Mouse (Mus musculus) hematopoietic stem cell, adult 5-6 weeks (primary cell): Measurements from ENCODE around the gene Il10. TPM values are rescaled to one million over a fixed set of nuclear protein-coding genes. Genes with fewer than 3 reads are reported as not detected.

ENCODE experiments used
- ATAC-seq, 2 experiments: fragments of 125-278 bp in 1 of 2; replicated peaks in 1 of 2; 2 replicates each; pipeline ENCODE4 v1.8.0; 2016 to 2017; ENCODE audit warnings: inconsistent platforms in 2 of 2, mild to moderate bottlenecking in 2 of 2, moderate number of reproducible peaks in 2 of 2, low read depth in 1 of 2, moderate TSS enrichment in 1 of 2; ENCODE audit not compliant: low FRiP score in 2 of 2, poor library complexity in 2 of 2, severe bottlenecking in 2 of 2, insufficient read depth in 1 of 2, low TSS enrichment in 1 of 2
- total RNA-seq: library from RNA; stranded (forward); fragments of 172-1452, 232-1000 nt; gene quantifications from 2 replicates; pipeline ENCODE4 v1.2.3, GENCODE M21; 2017

Gene Il10
- total RNA-seq, 1 experiment from 2014 or later: 16.6 TPM

DNA sequence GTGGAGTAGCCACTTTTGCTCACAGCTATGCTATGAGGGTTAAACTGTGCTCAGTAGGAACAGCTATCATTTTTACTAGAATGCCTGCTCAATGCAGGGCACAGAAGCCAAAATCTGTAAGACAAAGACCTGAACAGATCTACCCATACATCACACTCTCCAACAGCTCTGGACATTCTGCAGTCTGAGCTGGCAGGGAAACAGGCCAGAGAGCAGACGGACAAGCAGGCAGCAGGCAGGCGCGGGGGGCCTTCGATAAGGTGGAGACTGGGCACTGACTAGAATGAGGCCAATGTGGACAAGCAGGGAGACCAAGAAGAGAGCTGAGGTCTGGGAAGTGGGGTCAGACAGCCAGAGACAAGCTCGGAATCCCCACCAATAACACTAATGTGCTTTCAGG, 40.2 kb downstream of the Il10 start:
- no peak for ATAC-seq

DNA sequence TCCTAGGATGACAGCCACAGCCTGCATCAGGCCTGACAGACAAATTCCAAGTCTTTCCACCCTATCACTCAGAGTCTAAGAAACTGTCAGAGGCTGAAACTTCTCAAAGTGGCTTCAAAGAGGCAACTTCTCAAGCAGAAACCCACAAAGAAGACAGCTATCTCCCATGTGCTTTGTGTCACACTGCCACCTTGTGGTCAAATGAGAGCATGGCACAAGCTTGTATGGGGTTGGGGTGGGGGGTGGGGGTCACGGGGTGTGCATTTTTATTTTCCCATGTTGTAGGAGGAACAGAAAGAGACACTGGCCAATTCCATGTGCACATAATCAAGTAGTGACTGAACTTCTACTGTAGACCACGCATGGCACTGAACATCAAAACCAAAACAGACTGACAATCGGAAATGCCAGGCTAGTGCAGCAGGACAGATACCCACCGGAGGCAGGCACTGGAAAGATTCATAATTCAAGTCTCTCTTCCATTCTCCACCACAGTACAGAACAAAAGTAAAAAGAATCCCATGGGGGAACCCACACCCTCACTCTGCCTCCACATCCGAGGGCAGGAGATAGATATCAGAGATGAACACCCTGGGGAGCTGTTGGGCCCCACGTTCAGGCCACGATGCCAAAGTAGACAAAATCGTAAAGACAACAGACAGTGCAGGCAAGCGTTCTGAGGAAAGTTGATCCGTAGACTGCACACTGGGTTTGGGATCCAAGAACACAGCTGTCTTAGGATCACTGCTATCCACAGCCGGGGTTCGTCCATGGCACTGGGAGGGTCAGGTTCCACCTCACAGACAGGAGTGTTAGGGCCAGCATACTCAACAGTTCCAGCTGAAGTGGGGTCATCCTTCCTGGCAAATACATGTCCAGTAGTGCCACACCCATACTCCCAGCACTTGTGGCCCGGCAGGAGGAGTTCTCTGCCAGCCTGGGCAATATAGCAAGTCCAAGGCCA, 40.9 kb downstream of the Il10 start:
- peak; percentile 29 to 38; a peak in 2 of 4 replicates for ATAC-seq

DNA sequence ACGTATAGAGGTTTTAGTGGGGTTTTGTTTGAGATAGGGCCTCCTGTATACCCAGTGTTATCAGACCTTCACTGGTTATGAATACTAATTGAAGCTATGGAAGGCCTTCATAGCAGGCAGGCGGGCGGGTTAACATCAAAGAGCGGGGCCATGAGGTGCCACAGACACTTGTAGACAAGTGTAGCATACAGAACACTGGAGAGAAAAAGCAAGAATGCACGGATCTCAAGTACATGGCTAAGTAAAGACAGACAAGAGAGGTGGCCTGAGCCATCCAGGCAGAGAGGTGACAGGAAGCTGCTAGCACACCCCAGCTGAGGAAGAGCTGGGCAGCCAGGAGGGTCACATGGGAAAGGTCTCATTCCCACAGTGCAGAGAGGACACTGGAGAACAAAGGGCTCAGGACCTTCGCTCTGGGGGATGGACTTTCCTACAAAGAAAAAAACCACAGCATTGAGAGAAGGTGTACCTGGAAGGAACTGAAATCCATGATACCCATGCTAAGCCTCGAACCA, 42.2 kb downstream of the Il10 start:
- ATAC-seq: no peak

DNA sequence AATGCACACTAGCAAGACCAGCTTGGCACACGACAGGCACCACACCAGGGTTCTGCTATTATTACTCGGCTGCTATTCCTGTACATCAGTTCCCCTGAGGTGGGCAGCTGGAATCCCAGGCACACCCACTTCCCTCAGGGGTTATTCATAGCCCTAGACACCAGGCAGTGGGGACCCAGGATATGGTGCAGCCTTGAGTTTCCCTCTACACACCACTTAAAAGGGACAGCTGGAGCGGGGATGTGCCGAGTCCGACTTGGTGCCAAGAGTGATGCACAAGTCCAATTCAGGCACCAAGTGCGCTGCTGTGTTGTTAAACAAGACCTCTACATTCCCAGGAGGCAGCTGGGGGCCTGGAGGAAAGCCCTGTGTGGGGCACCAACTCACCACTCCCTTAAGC, 43.2 kb downstream of the Il10 start:
- ATAC-seq: no peak

DNA sequence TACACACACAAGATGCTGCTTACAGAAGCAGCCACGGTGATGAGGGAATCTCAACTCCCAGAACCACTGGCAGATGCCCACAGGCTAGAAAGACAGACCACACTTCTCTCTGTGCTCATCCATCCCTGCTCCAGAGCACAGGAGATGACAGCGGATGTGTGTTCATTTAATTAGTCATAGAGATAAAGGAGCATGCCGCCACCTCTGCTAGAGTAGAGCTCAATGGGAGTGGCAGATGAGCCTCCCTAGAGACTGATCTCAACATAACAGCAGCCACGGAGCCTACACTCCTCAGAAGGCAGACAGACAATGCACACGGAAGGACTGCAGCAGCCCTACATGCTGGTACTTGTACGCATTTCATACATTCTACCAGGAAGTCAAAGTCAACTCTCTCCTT, 44.6 kb downstream of the Il10 start:
- ATAC-seq: no peak

DNA sequence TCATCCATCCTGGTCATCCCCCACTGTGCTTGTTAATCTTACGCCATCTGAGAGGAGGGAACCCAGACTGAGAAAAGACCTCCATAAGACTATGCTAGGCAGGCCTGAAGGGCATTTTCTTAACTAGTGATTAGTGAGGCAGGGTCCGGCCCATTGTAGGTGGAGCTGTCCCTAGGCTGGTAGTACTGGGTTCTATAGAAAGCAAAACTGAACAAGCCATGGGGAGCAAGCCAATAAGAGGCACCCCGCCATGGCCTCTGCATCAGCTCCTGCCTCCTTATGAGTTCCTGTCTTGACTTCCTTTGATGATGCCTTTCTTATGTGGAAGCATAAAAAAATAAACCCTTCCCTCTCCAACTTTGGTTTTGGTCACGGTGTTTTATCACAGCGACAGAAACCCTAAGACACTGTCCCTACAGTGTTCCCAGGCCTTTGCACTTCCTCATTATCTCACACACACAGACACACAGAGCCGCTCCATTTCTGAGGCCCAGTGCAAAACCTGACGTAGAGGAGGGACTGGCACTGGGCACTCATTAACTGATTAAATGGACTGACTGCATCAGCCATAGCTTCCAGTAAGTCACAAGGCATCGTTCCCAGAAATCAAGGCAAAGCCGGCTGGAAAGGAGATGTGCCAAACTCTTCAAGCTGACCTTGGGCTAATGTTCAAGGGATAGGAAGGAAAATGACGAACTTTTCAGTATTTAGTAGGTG, 48.5 kb downstream of the Il10 start:
- peak; percentile 36 to 56; a peak in 2 of 4 replicates for ATAC-seq

DNA sequence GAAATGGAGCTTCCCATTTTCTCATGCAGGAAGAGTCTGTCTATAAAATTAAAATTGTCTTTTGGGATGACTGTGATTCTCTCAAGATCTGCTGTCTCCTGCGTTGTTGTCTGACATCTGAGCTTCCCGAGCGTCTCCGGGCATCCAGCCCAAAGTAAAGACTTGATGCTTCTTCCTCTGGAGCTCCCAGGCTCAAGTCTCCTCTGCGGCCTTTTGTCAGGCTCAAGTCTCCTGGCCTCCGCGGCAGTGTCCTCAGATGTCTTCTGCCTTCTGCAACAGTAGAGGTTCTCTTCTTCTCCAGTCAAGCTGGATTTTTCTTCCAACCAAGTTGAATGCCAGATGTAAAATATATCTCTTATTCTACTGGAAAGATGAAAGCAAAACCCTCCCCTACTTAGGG, 49.4 kb downstream of the Il10 start:
- ATAC-seq: no peak

DNA sequence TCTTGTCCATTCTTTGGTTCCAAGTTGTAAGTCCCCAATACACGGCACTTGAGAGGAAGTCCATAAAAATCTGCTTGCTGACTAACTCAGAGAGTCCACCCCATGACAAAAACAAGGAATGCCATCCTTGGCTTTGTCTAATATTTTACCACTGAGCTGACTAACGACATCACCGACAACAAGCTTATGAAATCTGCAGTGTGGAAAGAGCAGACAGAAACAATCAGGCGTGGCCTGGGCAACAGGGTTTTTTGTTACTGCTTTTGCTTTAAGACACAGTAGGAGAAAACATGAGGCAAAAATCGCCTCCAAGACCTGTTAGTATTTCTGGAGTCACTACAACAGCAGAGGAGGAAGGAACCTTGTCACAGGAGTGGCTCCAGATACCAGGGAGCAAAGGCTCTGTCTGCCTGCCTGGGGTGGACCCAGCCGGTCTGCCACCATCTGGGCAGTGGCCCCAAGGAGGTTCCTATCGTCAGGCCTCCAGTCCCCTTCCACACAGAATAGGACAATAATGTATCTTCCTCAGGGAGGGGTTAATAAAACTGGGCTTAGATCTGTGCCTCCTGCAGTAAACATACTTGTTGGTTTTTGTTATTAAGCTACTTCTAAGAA, 52.8 kb downstream of the Il10 start:
- no peak for ATAC-seq

DNA sequence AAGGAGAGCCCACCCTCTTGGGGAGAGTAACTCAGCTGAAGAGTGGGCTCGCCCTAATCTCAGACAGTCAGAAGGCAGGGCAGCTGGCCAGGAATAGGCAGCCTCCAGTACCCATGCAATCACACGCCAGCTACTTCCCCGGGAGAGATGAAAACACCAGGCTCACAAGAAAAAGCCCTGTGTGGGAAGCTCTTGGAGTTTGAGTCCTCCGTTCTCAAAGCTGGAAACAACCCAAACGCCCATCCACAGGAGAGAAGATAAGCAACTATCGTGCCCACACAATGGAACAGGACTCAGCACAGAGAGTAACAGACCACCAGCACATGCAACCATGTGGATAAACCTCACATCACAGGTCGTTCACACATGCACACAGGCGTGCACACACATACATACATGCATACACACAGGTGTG, 54.9 kb downstream of the Il10 start:
- ATAC-seq: peak; percentile 20 to 34; a peak in 1 of 4 replicates

Other genes with a start within 250 kb of the Il10 start
- gene Fcamr, start 218.9 kb upstream of the Il10 start, total RNA-seq: not detected in 2 replicates
- gene Pigr, start 193.2 kb upstream of the Il10 start, total RNA-seq: not detected in 2 replicates
- gene Fcmr, start 154.2 kb upstream of the Il10 start, total RNA-seq: not detected in 2 replicates
- not detected in 2 replicates for gene Il24, start 132.4 kb upstream of the Il10 start, total RNA-seq
- not detected in 2 replicates for gene Il20, start 108.4 kb upstream of the Il10 start, total RNA-seq
- gene Il19, start 79.7 kb upstream of the Il10 start, total RNA-seq: not detected in 2 replicates
- gene Mapkapk2, start 78.0 kb downstream of the Il10 start, total RNA-seq: 85.3 and 93.7 TPM in 2 replicates
- 11.2 and 14.5 TPM in 2 replicates for gene Dyrk3, start 118.5 kb downstream of the Il10 start, total RNA-seq
- gene Eif2d, start 133.3 kb downstream of the Il10 start, total RNA-seq: 30.3 and 45.0 TPM in 2 replicates
- gene Rassf5, start 225.4 kb downstream of the Il10 start, total RNA-seq: 79.4 and 93.7 TPM in 2 replicates